Mouse (Mus musculus) MEL (cell line): ENCODE data around the gene Fut2.

Experiments used
- CTCF ChIP-seq, 3 experiments: IDR thresholded peaks in 2 of 3; conservative IDR thresholded peaks in 1 of 3; 2 replicates each; pipeline ENCODE4 v1.5.1; 2011 to 2012; ENCODE audit warnings: low read length in 3 of 3, low read depth in 2 of 3, mild to moderate bottlenecking in 2 of 3, improper control_type of control experiment in 1 of 3, inconsistent platforms in 1 of 3, mixed read lengths in 1 of 3, moderate library complexity in 1 of 3; ENCODE audit not compliant: control insufficient read depth in 1 of 3, insufficient read depth in 1 of 3, poor library complexity in 1 of 3, severe bottlenecking in 1 of 3
- E2F4 ChIP-seq: IDR thresholded peaks from 2 replicates; pipeline ENCODE4 v1.6.1; 2011; ENCODE audit warnings: low read depth, low read length, improper control_type of control experiment, borderline replicate concordance
- EP300 ChIP-seq, 2 experiments: IDR thresholded peaks; 2 replicates each; pipeline ENCODE4 v1.6.1; 2011; ENCODE audit warnings: improper control_type of control experiment in 2 of 2, low read length in 2 of 2, low read depth in 1 of 2, mild to moderate bottlenecking in 1 of 2
- GABPA ChIP-seq: IDR thresholded peaks from 2 replicates; pipeline ENCODE4 v1.6.1; 2012; ENCODE audit warnings: low read depth, mild to moderate bottlenecking, inconsistent platforms, low read length, improper control_type of control experiment, moderate library complexity
- HCFC1 ChIP-seq: IDR thresholded peaks from 2 replicates; pipeline ENCODE4 v1.6.1; 2012; ENCODE audit warnings: low read depth, mild to moderate bottlenecking, inconsistent platforms, low read length, improper control_type of control experiment, moderate library complexity
- MAFK ChIP-seq: IDR thresholded peaks from 2 replicates; pipeline ENCODE4 v1.6.1; 2011; ENCODE audit warnings: low read depth, mild to moderate bottlenecking, low read length, improper control_type of control experiment, borderline replicate concordance
- MAZ ChIP-seq: IDR thresholded peaks from 2 replicates; pipeline ENCODE4 v1.6.1; 2012; ENCODE audit warnings: low read depth, mild to moderate bottlenecking, inconsistent platforms, low read length, improper control_type of control experiment
- NELFE ChIP-seq: IDR thresholded peaks from 2 replicates; pipeline ENCODE4 v1.6.1; 2011; ENCODE audit warnings: low read depth, low read length, improper control_type of control experiment
- POLR2A ChIP-seq, 2 experiments: IDR thresholded peaks; 2 replicates each; pipeline ENCODE4 v1.6.1; 2011 to 2012; ENCODE audit warnings: low read length in 2 of 2, mild to moderate bottlenecking in 2 of 2, control low read depth in 1 of 2, improper control_type of control experiment in 1 of 2, low read depth in 1 of 2, moderate library complexity in 1 of 2; ENCODE audit not compliant: control insufficient read depth in 1 of 2, insufficient read depth in 1 of 2, poor library complexity in 1 of 2
- RAD21 ChIP-seq: IDR thresholded peaks from 2 replicates; pipeline ENCODE4 v1.6.1; 2011; ENCODE audit warnings: mild to moderate bottlenecking, low read depth, low read length, improper control_type of control experiment
- USF1 ChIP-seq: IDR thresholded peaks from 2 replicates; pipeline ENCODE4 v1.6.1; 2014; ENCODE audit warnings: low read depth, mild to moderate bottlenecking, inconsistent platforms, low read length, improper control_type of control experiment, moderate library complexity
- ZNF384 ChIP-seq: IDR thresholded peaks from 2 replicates; pipeline ENCODE4 v1.6.1; 2012; ENCODE audit warnings: low read depth, mild to moderate bottlenecking, inconsistent platforms, low read length, improper control_type of control experiment

- TF ChIP-seq RAD21 (no peak), HCFC1 (no peak), POLR2A (IDR thresholded peaks at IDR 0.05; ENCODE audit: control insufficient read depth in 1 of 2, insufficient read depth in 1 of 2, low read depth in 1 of 2, low read length in 2 of 2, poor library complexity in 1 of 2) (no peak), CTCF (IDR thresholded peaks at IDR 0.05 in 2 of 3, conservative IDR thresholded peaks at IDR 0.05 in 1 of 3; ENCODE audit: control insufficient read depth in 1 of 3, insufficient read depth in 1 of 3, low read depth in 2 of 3, low read length in 3 of 3, poor library complexity in 1 of 3, severe bottlenecking in 1 of 3) (no peak), GABPA (no peak), USF1 (no peak), E2F4 (no peak), NELFE (no peak), MAZ (no peak), MAFK (no peak), EP300 (IDR thresholded peaks at IDR 0.05; ENCODE audit: low read depth in 1 of 2, low read length in 2 of 2) (no peak), ZNF384 (no peak)
Measured at GRCm38 (mm10) chr7:45638623-45639401, 27.4 kb downstream of the Fut2 start.
